Mouse (Mus musculus): ENCODE measurements around the gene Stx8. TPM values are rescaled to one million over a fixed set of nuclear protein-coding genes. Genes with fewer than 3 reads are reported as not detected.

The Stx8 gene
- total RNA-seq, 1 experiment from 2014 or later, result 55.2 TPM

- no peak for ATAC-seq (replicated peaks; ENCODE audit: insufficient number of reproducible peaks, low FRiP score, low TSS enrichment, poor library complexity, severe bottlenecking)
Measured at GRCm38 (mm10) chr11:68231558-68231957, 265.6 kb downstream of the Stx8 start.

GRCm38 (mm10) chr11:68233469-68233965 is 267.5 kb downstream of the Stx8 start:
- no peak for ATAC-seq (replicated peaks; ENCODE audit: insufficient number of reproducible peaks, low FRiP score, low TSS enrichment, poor library complexity, severe bottlenecking)

- no peak for ATAC-seq (replicated peaks; ENCODE audit: insufficient number of reproducible peaks, low FRiP score, low TSS enrichment, poor library complexity, severe bottlenecking)
Measured at GRCm38 (mm10) chr11:68239756-68240155, 273.8 kb downstream of the Stx8 start.

- ATAC-seq (replicated peaks; ENCODE audit: insufficient number of reproducible peaks, low FRiP score, low TSS enrichment, poor library complexity, severe bottlenecking), result no peak
Measured at GRCm38 (mm10) chr11:68244254-68244991, 278.4 kb downstream of the Stx8 start.

- ATAC-seq (replicated peaks; ENCODE audit: insufficient number of reproducible peaks, low FRiP score, low TSS enrichment, poor library complexity, severe bottlenecking), result no peak
Measured at GRCm38 (mm10) chr11:68244992-68245261, 278.9 kb downstream of the Stx8 start.

GRCm38 (mm10) chr11:68247897-68248296 is 281.9 kb downstream of the Stx8 start:
- no peak for ATAC-seq (replicated peaks; ENCODE audit: insufficient number of reproducible peaks, low FRiP score, low TSS enrichment, poor library complexity, severe bottlenecking)

- ATAC-seq (replicated peaks; ENCODE audit: insufficient number of reproducible peaks, low FRiP score, low TSS enrichment, poor library complexity, severe bottlenecking), result no peak
Measured at GRCm38 (mm10) chr11:68250106-68250505, 284.1 kb downstream of the Stx8 start.

- ATAC-seq (replicated peaks; ENCODE audit: insufficient number of reproducible peaks, low FRiP score, low TSS enrichment, poor library complexity, severe bottlenecking), result no peak
Measured at GRCm38 (mm10) chr11:68253531-68253930, 287.5 kb downstream of the Stx8 start.

Other genes with a start within 250 kb of the Stx8 start
- gene Glp2r, start 195.0 kb upstream of the Stx8 start, total RNA-seq (2017), result 0.21 TPM in 1 of 3 replicates, not detected in the others
- gene Gsg1l2, start 191.6 kb upstream of the Stx8 start, total RNA-seq (2017), result not detected in 3 replicates
- not detected in 3 replicates for gene Dhrs7c, start 168.0 kb upstream of the Stx8 start, total RNA-seq (2017)
- not detected in 3 replicates for gene Usp43, start 44.0 kb upstream of the Stx8 start, total RNA-seq (2017)
- gene Cfap52, start 542 bp upstream of the Stx8 start, total RNA-seq (2017), result not detected in 3 replicates

Measured in monocyte, adult 5-6 weeks (primary cell).